Mouse (Mus musculus): ENCODE data around the gene Txk.

GRCm38 (mm10) chr5:72709976-72710375 is 42.6 kb downstream of the Txk start:
- TF ChIP-seq POLR2A (IDR thresholded peaks at IDR 0.05; ENCODE audit: borderline replicate concordance, insufficient read depth, low read length) (no peak), CTCF (IDR thresholded peaks at IDR 0.05; ENCODE audit: borderline replicate concordance, insufficient read depth, low read depth, low read length) (no peak)

Data from cerebellum, adult 2 months (tissue).